Mouse (Mus musculus): ENCODE results near the gene Ctbp1. TPM values are rescaled to one million over a fixed set of nuclear protein-coding genes. Genes with fewer than 3 reads are reported as not detected.
A peak's percentile ranks its signal among the peaks of the same experiment; 100 is the strongest.

Gene Ctbp1
- polyA plus RNA-seq, 1 experiment from 2014 or later = 238 TPM

- Histone ChIP-seq H3K9ac (ENCODE audit: low read length) (no peak overlapping the region), H3K9me3 (ENCODE audit: control insufficient read depth, low read length) (no peaks in the 10 kb centered on the region), H3K4me3 (ENCODE audit: control insufficient read depth in 1 of 2, insufficient read depth in 1 of 2, low read depth in 1 of 2, low read length in 2 of 2) (no peak overlapping the region), H3K27me3 (ENCODE audit: control insufficient read depth, insufficient read depth, low read length) (no peaks in the 10 kb centered on the region), H3K4me1 (ENCODE audit: control insufficient read depth in 2 of 2, insufficient read depth in 2 of 2, low read length in 2 of 2) (no peaks in the 10 kb centered on the region), H3K4me2 (ENCODE audit: low read length) (no peak overlapping the region), H3K36me3 (ENCODE audit: control insufficient read depth, insufficient read depth, low read length) (no peaks in the 10 kb centered on the region), H3K27ac (replicated peaks in 1 of 2; ENCODE audit: control insufficient read depth in 1 of 2, insufficient read depth in 1 of 2, low read depth in 2 of 2, low read length in 2 of 2) (no peak overlapping the region)
- ATAC-seq (ENCODE audit: insufficient number of reproducible peaks, insufficient read depth, low FRiP score, low read depth) = no peak
- WGBS = 64% methylated on average over 7 of the region's 7 CpGs
These were observed 9.2 kb upstream of the Ctbp1 start for GRCm38 (mm10) chr5:33283951-33284350.

GRCm38 (mm10) chr5:33281428-33281827 lies 6.6 kb upstream of the Ctbp1 start:
- WGBS = 41% methylated on average over 1 of the region's 1 CpGs
- ATAC-seq (ENCODE audit: insufficient number of reproducible peaks, insufficient read depth, low FRiP score, low read depth) = no peak
- no peaks in the 10 kb centered on the region for H3K27me3 ChIP-seq (ENCODE audit: control insufficient read depth, insufficient read depth, low read length)

GRCm38 (mm10) chr5:33278950-33279349 lies 4.2 kb upstream of the Ctbp1 start:
- Histone ChIP-seq H3K4me1 (ENCODE audit: control insufficient read depth in 2 of 2, insufficient read depth in 2 of 2, low read length in 2 of 2) (no peaks in the 10 kb centered on the region), H3K9me3 (ENCODE audit: control insufficient read depth, low read length) (no peaks in the 10 kb centered on the region), H3K4me3 (ENCODE audit: control insufficient read depth in 1 of 2, insufficient read depth in 1 of 2, low read depth in 1 of 2, low read length in 2 of 2) (no peak overlapping the region), H3K9ac (ENCODE audit: low read length) (no peak overlapping the region), H3K36me3 (ENCODE audit: control insufficient read depth, insufficient read depth, low read length) (no peaks in the 10 kb centered on the region), H3K27ac (replicated peaks in 1 of 2; ENCODE audit: control insufficient read depth in 1 of 2, insufficient read depth in 1 of 2, low read depth in 2 of 2, low read length in 2 of 2) (no peak overlapping the region), H3K4me2 (ENCODE audit: low read length) (no peak overlapping the region), H3K27me3 (ENCODE audit: control insufficient read depth, insufficient read depth, low read length) (no peaks in the 10 kb centered on the region)
- WGBS = 50% methylated on average over 5 of the region's 5 CpGs
- no peak for ATAC-seq (ENCODE audit: insufficient number of reproducible peaks, insufficient read depth, low FRiP score, low read depth)

More at GRCm38 (mm10) chr5:33281428-33281827, 6.6 kb upstream of the Ctbp1 start:
- H3K27ac ChIP-seq (replicated peaks in 1 of 2; ENCODE audit: control insufficient read depth in 1 of 2, insufficient read depth in 1 of 2, low read depth in 2 of 2, low read length in 2 of 2) = no peak overlapping the region
- H3K4me2 ChIP-seq (ENCODE audit: low read length) = no peak overlapping the region
- H3K9me3 ChIP-seq (ENCODE audit: control insufficient read depth, low read length) = no peaks in the 10 kb centered on the region
- no peaks in the 10 kb centered on the region for H3K4me1 ChIP-seq (ENCODE audit: control insufficient read depth in 2 of 2, insufficient read depth in 2 of 2, low read length in 2 of 2)
- no peak overlapping the region for H3K4me3 ChIP-seq (ENCODE audit: control insufficient read depth in 1 of 2, insufficient read depth in 1 of 2, low read depth in 1 of 2, low read length in 2 of 2)
- no peak overlapping the region for H3K9ac ChIP-seq (ENCODE audit: low read length)
- H3K36me3 ChIP-seq (ENCODE audit: control insufficient read depth, insufficient read depth, low read length) = no peaks in the 10 kb centered on the region

- Histone ChIP-seq H3K4me1 (ENCODE audit: control insufficient read depth in 2 of 2, insufficient read depth in 2 of 2, low read length in 2 of 2) (peaks cover 14% of the 10 kb centered on the region in 2 experiments), H3K9me3 (ENCODE audit: control insufficient read depth, low read length) (no peaks in the 10 kb centered on the region), H3K27me3 (ENCODE audit: control insufficient read depth, insufficient read depth, low read length) (no peaks in the 10 kb centered on the region), H3K4me3 (ENCODE audit: control insufficient read depth in 1 of 2, insufficient read depth in 1 of 2, low read depth in 1 of 2, low read length in 2 of 2) (no peak overlapping the region), H3K27ac (replicated peaks in 1 of 2; ENCODE audit: control insufficient read depth in 1 of 2, insufficient read depth in 1 of 2, low read depth in 2 of 2, low read length in 2 of 2) (no peak overlapping the region), H3K9ac (ENCODE audit: low read length) (no peak overlapping the region), H3K36me3 (ENCODE audit: control insufficient read depth, insufficient read depth, low read length) (peaks cover 10% of the 10 kb centered on the region), H3K4me2 (ENCODE audit: low read length) (no peak overlapping the region)
- 56% methylated on average over 2 of the region's 2 CpGs for WGBS
- no peak for ATAC-seq (ENCODE audit: insufficient number of reproducible peaks, insufficient read depth, low FRiP score, low read depth)
These were observed 2.5 kb upstream of the Ctbp1 start for GRCm38 (mm10) chr5:33277286-33277685.

- H3K4me3 ChIP-seq (ENCODE audit: control insufficient read depth in 1 of 2, insufficient read depth in 1 of 2, low read depth in 1 of 2, low read length in 2 of 2) = no peak overlapping the region; a peak in 1 of 4 replicates
- ATAC-seq (ENCODE audit: insufficient number of reproducible peaks, insufficient read depth, low FRiP score, low read depth) = no peak
- WGBS = 30% methylated on average over 1 of the region's 1 CpGs
- H3K27ac ChIP-seq (replicated peaks in 1 of 2; ENCODE audit: control insufficient read depth in 1 of 2, insufficient read depth in 1 of 2, low read depth in 2 of 2, low read length in 2 of 2) = no peak overlapping the region
- peaks cover 28 to 30% of the 10 kb centered on the region in 2 experiments for H3K4me1 ChIP-seq (ENCODE audit: control insufficient read depth in 2 of 2, insufficient read depth in 2 of 2, low read length in 2 of 2)
- H3K9me3 ChIP-seq (ENCODE audit: control insufficient read depth, low read length) = no peaks in the 10 kb centered on the region
- no peak overlapping the region for H3K9ac ChIP-seq (ENCODE audit: low read length)
- H3K36me3 ChIP-seq (ENCODE audit: control insufficient read depth, insufficient read depth, low read length) = peaks cover 14% of the 10 kb centered on the region
- H3K27me3 ChIP-seq (ENCODE audit: control insufficient read depth, insufficient read depth, low read length) = no peaks in the 10 kb centered on the region
- peak overlapping the region; percentile 90 for H3K4me2 ChIP-seq (ENCODE audit: low read length)
These were observed 960 bp upstream of the Ctbp1 start for GRCm38 (mm10) chr5:33275754-33276153.

GRCm38 (mm10) chr5:33274085-33274952 lies 475 bp downstream of the Ctbp1 start:
- H3K4me1 ChIP-seq (ENCODE audit: control insufficient read depth in 2 of 2, insufficient read depth in 2 of 2, low read length in 2 of 2) = peaks cover 29 to 32% of the 10 kb centered on the region in 2 experiments
- H3K9ac ChIP-seq (ENCODE audit: low read length) = peak overlapping the region; percentile 98
- peak overlapping the region; percentile 91 to 93 for H3K4me3 ChIP-seq (ENCODE audit: control insufficient read depth in 1 of 2, insufficient read depth in 1 of 2, low read depth in 1 of 2, low read length in 2 of 2)
- under 1% methylated on average over 88 of the region's 97 CpGs for WGBS
- H3K27me3 ChIP-seq (ENCODE audit: control insufficient read depth, insufficient read depth, low read length) = no peaks in the 10 kb centered on the region
- peak overlapping the region; percentile 94 to 97 for H3K27ac ChIP-seq (replicated peaks in 1 of 2; ENCODE audit: control insufficient read depth in 1 of 2, insufficient read depth in 1 of 2, low read depth in 2 of 2, low read length in 2 of 2)
- H3K9me3 ChIP-seq (ENCODE audit: control insufficient read depth, low read length) = no peaks in the 10 kb centered on the region
- peak overlapping the region; percentile 90 for H3K4me2 ChIP-seq (ENCODE audit: low read length)
- ATAC-seq (ENCODE audit: insufficient number of reproducible peaks, insufficient read depth, low FRiP score, low read depth) = peak; percentile 47
- H3K36me3 ChIP-seq (ENCODE audit: control insufficient read depth, insufficient read depth, low read length) = peaks cover 21% of the 10 kb centered on the region

- Histone ChIP-seq H3K27me3 (ENCODE audit: control insufficient read depth, insufficient read depth, low read length) (no peaks in the 10 kb centered on the region), H3K9me3 (ENCODE audit: control insufficient read depth, low read length) (no peaks in the 10 kb centered on the region), H3K4me2 (ENCODE audit: low read length) (peak overlapping the region; percentile 90), H3K27ac (replicated peaks in 1 of 2; ENCODE audit: control insufficient read depth in 1 of 2, insufficient read depth in 1 of 2, low read depth in 2 of 2, low read length in 2 of 2) (peak overlapping the region; percentile 74 to 97), H3K9ac (ENCODE audit: low read length) (peak overlapping the region; percentile 98), H3K36me3 (ENCODE audit: control insufficient read depth, insufficient read depth, low read length) (peaks cover 27% of the 10 kb centered on the region), H3K4me3 (ENCODE audit: control insufficient read depth in 1 of 2, insufficient read depth in 1 of 2, low read depth in 1 of 2, low read length in 2 of 2) (peak overlapping the region; percentile 60 to 93), H3K4me1 (ENCODE audit: control insufficient read depth in 2 of 2, insufficient read depth in 2 of 2, low read length in 2 of 2) (peaks cover 29 to 32% of the 10 kb centered on the region in 2 experiments)
- 4% methylated on average over 6 of the region's 6 CpGs for WGBS
- ATAC-seq (ENCODE audit: insufficient number of reproducible peaks, insufficient read depth, low FRiP score, low read depth) = no peak
These were observed 1.1 kb downstream of the Ctbp1 start for GRCm38 (mm10) chr5:33273777-33274084.
